Mouse (Mus musculus) urinary bladder, postnatal 36 days (tissue): ENCODE measurements around the gene Efna2.

Experiments
- DNase-seq, 2 experiments: peaks; one replicate each; pipeline ENCODE4 v3.0.0; 2022; ENCODE audit warnings: low spot score in 2 of 2, mixed read lengths in 1 of 2

The Efna2 gene

GRCm38 (mm10) chr10:80167460-80168037 lies 11.7 kb upstream of the Efna2 start:
- peak; percentile 97 to 98 for DNase-seq

- DNase-seq, result peak; percentile 92 to 93
These were observed 11.1 kb upstream of the Efna2 start for GRCm38 (mm10) chr10:80168038-80168661.

GRCm38 (mm10) chr10:80169070-80169469 lies 10.2 kb upstream of the Efna2 start:
- no peak for DNase-seq

GRCm38 (mm10) chr10:80169651-80170050 lies 9.6 kb upstream of the Efna2 start:
- no peak for DNase-seq

- DNase-seq, result no peak
These were observed 9.2 kb upstream of the Efna2 start for GRCm38 (mm10) chr10:80170052-80170451.

- no peak for DNase-seq
These were observed 8.7 kb upstream of the Efna2 start for GRCm38 (mm10) chr10:80170601-80171021.

GRCm38 (mm10) chr10:80171252-80171651 lies 8.0 kb upstream of the Efna2 start:
- no peak for DNase-seq

GRCm38 (mm10) chr10:80171760-80172526 lies 7.3 kb upstream of the Efna2 start:
- DNase-seq, result no peak

GRCm38 (mm10) chr10:80172527-80173292 lies 6.6 kb upstream of the Efna2 start, which contains the start of gene 1600002K03Rik:
Gene 1600002K03Rik, plus strand, starts transcription at chr10:80172944.
- peak; percentile 88 to 90 for DNase-seq

GRCm38 (mm10) chr10:80173358-80173757 lies 5.9 kb upstream of the Efna2 start:
- no peak for DNase-seq

GRCm38 (mm10) chr10:80173955-80174640 lies 5.2 kb upstream of the Efna2 start:
- DNase-seq, result no peak

- DNase-seq, result no peak
These were observed 4.6 kb upstream of the Efna2 start for GRCm38 (mm10) chr10:80174705-80175104.

- DNase-seq, result no peak
These were observed 3.6 kb upstream of the Efna2 start for GRCm38 (mm10) chr10:80175536-80176269.

GRCm38 (mm10) chr10:80176270-80176834 lies 2.9 kb upstream of the Efna2 start:
- DNase-seq, result no peak

- DNase-seq, result no peak
These were observed 1.6 kb upstream of the Efna2 start for GRCm38 (mm10) chr10:80177441-80178279.

- DNase-seq, result no peak
These were observed 1.0 kb downstream of the Efna2 start for GRCm38 (mm10) chr10:80180288-80180687.

GRCm38 (mm10) chr10:80180823-80181222 lies 1.5 kb downstream of the Efna2 start:
- no peak for DNase-seq

- DNase-seq, result no peak
These were observed 3.3 kb downstream of the Efna2 start for GRCm38 (mm10) chr10:80182547-80182946.

GRCm38 (mm10) chr10:80186649-80187048 lies 7.4 kb downstream of the Efna2 start:
- DNase-seq, result no peak
